Mouse (Mus musculus): ENCODE data around the gene Itih4.

Itih4 gene

GRCm38 (mm10) chr14:30943860-30944674 is 57.8 kb downstream of the Itih4 start:
- DNase-seq (ENCODE audit: low spot score in 2 of 2): peak in 1 of 2 experiments; percentile 64

- no peak for DNase-seq (ENCODE audit: low spot score in 2 of 2)
These were observed 58.5 kb downstream of the Itih4 start for GRCm38 (mm10) chr14:30944745-30945144.

GRCm38 (mm10) chr14:30949986-30950385 is 63.7 kb downstream of the Itih4 start:
- no peak for DNase-seq (ENCODE audit: low spot score in 2 of 2)

GRCm38 (mm10) chr14:30951154-30951825 is 65.0 kb downstream of the Itih4 start, which contains the start of gene Nek4:
Nek4 (plus strand) TSS chr14:30951377.
- peak; percentile 95 for DNase-seq (ENCODE audit: low spot score in 2 of 2)
